8 mouse cellular contexts compared by ENCODE assay signal in genomic region chr10:125994855-125995254, GRCm38 (mm10). TPM values are rescaled to one million over a fixed set of nuclear protein-coding genes. Genes with fewer than 3 reads are reported as not detected.
DNase-seq lines count a peak whose midpoint lies in the region; ATAC-seq lines count a peak whose summit lies in the region.

No protein-coding gene starts in this region.

- 76% methylated on average over 1 of the region's 1 CpGs for WGBS in heart, embryonic 12.5 days
- WGBS in intestine, embryonic 16.5 days, result 79% methylated on average over 1 of the region's 1 CpGs
- WGBS in stomach, embryonic 16.5 days, result 77% methylated on average over 1 of the region's 1 CpGs

- ATAC-seq in heart, embryonic 12.5 days (ENCODE audit: insufficient number of reproducible peaks, low FRiP score), result no peak
- peak; percentile 88 for ATAC-seq in intestine, embryonic 16.5 days
- peak; percentile 63; the same call in 1 of the 2 replicates for ATAC-seq in stomach, embryonic 16.5 days (ENCODE audit: insufficient read depth, low FRiP score)

- no peaks in the 10 kb centered on the region for H3K4me1 ChIP-seq in heart, embryonic 12.5 days (replicated peaks)
- H3K4me1 ChIP-seq in intestine, embryonic 16.5 days (ENCODE audit: control insufficient read depth, insufficient read depth, low read length), result no peaks in the 10 kb centered on the region
- H3K4me1 ChIP-seq in stomach, embryonic 16.5 days (ENCODE audit: control insufficient read depth, insufficient read depth, low read length), result peaks cover 12% of the 10 kb centered on the region

- no peaks in the 10 kb centered on the region for H3K27me3 ChIP-seq in heart, embryonic 12.5 days (replicated peaks)
- H3K27me3 ChIP-seq in intestine, embryonic 16.5 days (replicated peaks; ENCODE audit: control insufficient read depth, insufficient read depth, low read length), result no peaks in the 10 kb centered on the region
- no peaks in the 10 kb centered on the region for H3K27me3 ChIP-seq in stomach, embryonic 16.5 days (ENCODE audit: control insufficient read depth, insufficient read depth, low read length)

- H3K9ac ChIP-seq in heart, embryonic 12.5 days, result no peak overlapping the region
- no peak overlapping the region for H3K9ac ChIP-seq in intestine, embryonic 16.5 days (ENCODE audit: low read depth, low read length)
- H3K9ac ChIP-seq in stomach, embryonic 16.5 days (ENCODE audit: low read length), result no peak overlapping the region

- H3K4me3 ChIP-seq in heart, embryonic 12.5 days, result no peak overlapping the region
- no peak overlapping the region for H3K4me3 ChIP-seq in intestine, embryonic 16.5 days (ENCODE audit: low read length)
- H3K4me3 ChIP-seq in stomach, embryonic 16.5 days (replicated peaks; ENCODE audit: low read length), result no peak overlapping the region

- no peak overlapping the region for H3K27ac ChIP-seq in heart, embryonic 12.5 days (ENCODE audit: poor library complexity, severe bottlenecking)
- no peak overlapping the region for H3K27ac ChIP-seq in intestine, embryonic 16.5 days (ENCODE audit: low read length)
- H3K27ac ChIP-seq in stomach, embryonic 16.5 days (ENCODE audit: low read length), result no peak overlapping the region

- DNase-seq in heart, adult 11 months, result peak; percentile 91
- peak; percentile 73 for DNase-seq in ES-CJ7 (ENCODE audit: low read depth, low spot score)
- peak; percentile 37 for DNase-seq in cerebellum, adult 9-10 months
- peak; percentile 50 to 73 for DNase-seq in lung, adult 18-20 months
- no peak for DNase-seq in frontal cortex, postnatal 14 days (ENCODE audit: low spot score in 2 of 2)

- H3K36me3 ChIP-seq in heart, embryonic 12.5 days, result no peaks in the 10 kb centered on the region
- peaks cover 21% of the 10 kb centered on the region; the same call in 1 of the 2 replicates for H3K36me3 ChIP-seq in intestine, embryonic 16.5 days (ENCODE audit: control insufficient read depth, insufficient read depth, low read length)
- peaks cover 8% of the 10 kb centered on the region for H3K36me3 ChIP-seq in stomach, embryonic 16.5 days (ENCODE audit: control insufficient read depth, insufficient read depth, low read length)

- no peak overlapping the region for H3K4me2 ChIP-seq in heart, embryonic 12.5 days
- H3K4me2 ChIP-seq in intestine, embryonic 16.5 days (ENCODE audit: low read depth, low read length), result no peak overlapping the region
- H3K4me2 ChIP-seq in stomach, embryonic 16.5 days (ENCODE audit: low read depth, low read length), result no peak overlapping the region

- no peaks in the 10 kb centered on the region for H3K9me3 ChIP-seq in heart, embryonic 12.5 days (replicated peaks)
- no peaks in the 10 kb centered on the region for H3K9me3 ChIP-seq in intestine, embryonic 16.5 days (ENCODE audit: control insufficient read depth, low read length)
- H3K9me3 ChIP-seq in stomach, embryonic 16.5 days (replicated peaks; ENCODE audit: control insufficient read depth, low read length), result no peaks in the 10 kb centered on the region

RNA-seq across cellular contexts. Expression of gene Lrig3, which starts 28.9 kb away (rescaled TPM):
- 1.8 and 2.0 TPM in 2 replicates for polyA plus RNA-seq in heart, embryonic 12.5 days (2016; fragmentation: Nextera tagmentation; extraction: Ambion mirVana)
- 9.2 and 10.2 TPM in 2 replicates for polyA plus RNA-seq in intestine, embryonic 16.5 days (2015; fragmentation: Nextera tagmentation; extraction: Ambion mirVana)
- polyA plus RNA-seq in stomach, embryonic 16.5 days (2015; fragmentation: Nextera tagmentation; extraction: Ambion mirVana), result 17.4 and 17.5 TPM in 2 replicates

Comparison
In these comparisons a context has a peak if more than half of its experiments do, and no peak if none do; other contexts are left out.
1. DNase-seq: peak in heart, adult 11 months (single experiment), ES-CJ7 (single experiment), cerebellum, adult 9-10 months (single experiment) and lung, adult 18-20 months (2 of 2); none in frontal cortex, postnatal 14 days (0 of 2).